8 mouse cellular contexts compared by ENCODE assay signal in the genomic region with DNA sequence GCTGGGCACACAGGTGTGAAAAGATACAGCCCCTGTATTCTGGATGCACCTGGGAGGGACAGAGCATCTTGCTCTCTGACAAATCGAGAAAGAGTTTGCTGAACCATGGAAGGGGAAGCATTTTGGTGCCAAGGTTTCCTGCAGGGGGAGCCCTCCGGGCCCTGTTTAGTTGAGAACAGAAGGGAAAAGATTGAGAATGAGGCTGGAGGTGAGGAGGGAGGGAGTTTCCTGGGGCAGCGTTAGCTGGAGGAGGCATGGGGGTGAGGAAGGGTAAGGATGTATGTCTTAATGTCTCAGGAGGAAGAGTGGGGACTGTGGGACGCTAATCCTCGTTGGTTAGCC. TPM values are rescaled to one million over a fixed set of nuclear protein-coding genes. Genes with fewer than 3 reads are reported as not detected.
DNase-seq lines count a peak whose midpoint lies in the region; ATAC-seq and TF ChIP-seq lines count a peak whose summit lies in the region.
"Had no signal": no experiment of that assay in that cellular context is flagged by ENCODE, and none has a peak within 500 bp of the region (broad histone marks: within the 10 kb centered on the region; RNA-seq: fewer than 3 reads in every experiment).

No protein-coding gene starts in this region.

- peak overlapping the region; percentile 27 for H3K4me2 ChIP-seq in hindbrain, embryonic 16.5 days (ENCODE audit: low read length)
- H3K4me2 ChIP-seq: lung, embryonic 15.5 days had no signal

- no peaks in the 10 kb centered on the region for H3K9me3 ChIP-seq in hindbrain, embryonic 16.5 days (ENCODE audit: control insufficient read depth, low read length)
- H3K9me3 ChIP-seq: lung, embryonic 15.5 days had no signal

- ATAC-seq in hindbrain, embryonic 16.5 days: no peak
- no peak for ATAC-seq in erythroblast, adult 5-6 weeks (replicated peaks; ENCODE audit: low FRiP score, poor library complexity, severe bottlenecking)

- H3K4me1 ChIP-seq in hindbrain, embryonic 16.5 days (ENCODE audit: control insufficient read depth, insufficient read depth, low read depth, low read length): peaks cover 9% of the 10 kb centered on the region
- H3K4me1 ChIP-seq in small intestine, adult 2 months (ENCODE audit: control insufficient read depth, insufficient read depth, insufficient read length, low read length): no peaks in the 10 kb centered on the region

- no peaks in the 10 kb centered on the region for H3K36me3 ChIP-seq in hindbrain, embryonic 16.5 days (ENCODE audit: control insufficient read depth, insufficient read depth, low read length)
- no peaks in the 10 kb centered on the region for H3K36me3 ChIP-seq in small intestine, adult 2 months (ENCODE audit: control insufficient read depth, insufficient read depth, low read length)
- H3K36me3 ChIP-seq: lung, embryonic 15.5 days had no signal

- no peak for TF ChIP-seq POLR2A in small intestine, adult 2 months (IDR thresholded peaks at IDR 0.05; ENCODE audit: low read depth, low read length)

- TF ChIP-seq CTCF in small intestine, adult 2 months (IDR thresholded peaks at IDR 0.05; ENCODE audit: extremely low read depth, insufficient read length, insufficient replicate concordance, low read depth, low read length): peak; percentile 7; the same call in 1 of the 2 replicates

- DNase-seq in urinary bladder, postnatal 14 days (ENCODE audit: low spot score): peak; percentile 13
- no peak for DNase-seq in urinary bladder, postnatal 36 days (ENCODE audit: low spot score in 2 of 2)
- DNase-seq in embryo, embryonic 11 days: peak; percentile 82
- peak; percentile 2 for DNase-seq in lung, postnatal 25 days (ENCODE audit: low spot score)

- 3% methylated on average over 5 of the region's 5 CpGs for WGBS in hindbrain, embryonic 16.5 days
- WGBS in small intestine, adult 2 months: 9% methylated on average over 5 of the region's 5 CpGs

- H3K27me3 ChIP-seq in hindbrain, embryonic 16.5 days (replicated peaks; ENCODE audit: control insufficient read depth, insufficient read depth, low read length): peaks cover 2% of the 10 kb centered on the region; the same call in 1 of the 2 replicates
- no peaks in the 10 kb centered on the region for H3K27me3 ChIP-seq in small intestine, adult 2 months (ENCODE audit: control insufficient read depth, insufficient read depth, low read length)
- H3K27me3 ChIP-seq: lung, embryonic 15.5 days had no signal

- peak overlapping the region; percentile 29 for H3K9ac ChIP-seq in hindbrain, embryonic 16.5 days (ENCODE audit: low read depth, low read length)
- H3K9ac ChIP-seq: lung, embryonic 15.5 days had no signal

- H3K4me3 ChIP-seq in hindbrain, embryonic 16.5 days (ENCODE audit: low read length): no peak overlapping the region
- H3K4me3 ChIP-seq in small intestine, adult 2 months (ENCODE audit: low read depth, low read length): no peak overlapping the region
- H3K4me3 ChIP-seq: lung, embryonic 15.5 days had no signal

- H3K27ac ChIP-seq in hindbrain, embryonic 16.5 days (ENCODE audit: low read depth, low read length): no peak overlapping the region
- H3K27ac ChIP-seq in small intestine, adult 2 months (ENCODE audit: insufficient read depth, low read depth, low read length): no peak overlapping the region
- H3K27ac ChIP-seq: lung, embryonic 15.5 days had no signal

RNA-seq across cellular contexts. Expression of gene Bub3, which starts 38.4 kb away (rescaled TPM):
- polyA plus RNA-seq in hindbrain, embryonic 16.5 days (2015; fragmentation: Nextera tagmentation; extraction: Ambion mirVana): 149 and 162 TPM in 2 replicates
- polyA plus RNA-seq in small intestine, adult 2 months (2012; rRNA removed): 16.5 and 30.5 TPM in 2 replicates
- total RNA-seq in erythroblast, adult 5-6 weeks (2015; ENCODE audit: low replicate concordance): 44.7 and 58.2 TPM in 2 replicates
- 30.2 and 31.6 TPM in 2 replicates for total RNA-seq in erythroblast, adult 5-6 weeks (2017; ENCODE audit: low replicate concordance)

RNA-seq across cellular contexts. Expression of gene Hmx2, which starts 49.9 kb away (rescaled TPM):
- 1.1 and 1.3 TPM in 2 replicates for polyA plus RNA-seq in hindbrain, embryonic 16.5 days (2015; fragmentation: Nextera tagmentation; extraction: Ambion mirVana)
- polyA plus RNA-seq in small intestine, adult 2 months (2012; rRNA removed): 0.52 and 1.2 TPM in 2 replicates
- total RNA-seq in erythroblast, adult 5-6 weeks (2015; ENCODE audit: low replicate concordance): not detected in 2 replicates
- not detected in 2 replicates for total RNA-seq in erythroblast, adult 5-6 weeks (2017; ENCODE audit: low replicate concordance)
- polyA plus RNA-seq: lung, embryonic 15.5 days had no signal

RNA-seq across cellular contexts. Expression of gene Hmx3, which starts 55.8 kb away (rescaled TPM):
- polyA plus RNA-seq in hindbrain, embryonic 16.5 days (2015; fragmentation: Nextera tagmentation; extraction: Ambion mirVana): 0.84 and 0.99 TPM in 2 replicates
- 2.4 and 4.6 TPM in 2 replicates for polyA plus RNA-seq in small intestine, adult 2 months (2012; rRNA removed)
- total RNA-seq in erythroblast, adult 5-6 weeks (2015; ENCODE audit: low replicate concordance): not detected in 2 replicates
- not detected in 2 replicates for total RNA-seq in erythroblast, adult 5-6 weeks (2017; ENCODE audit: low replicate concordance)
- polyA plus RNA-seq: lung, embryonic 15.5 days had no signal

Comparison
In these comparisons a context has a peak if more than half of its experiments do, and no peak if none do; other contexts are left out.
1. DNase-seq: peak in urinary bladder, postnatal 14 days (single experiment), embryo, embryonic 11 days (single experiment) and lung, postnatal 25 days (single experiment); none in urinary bladder, postnatal 36 days (0 of 2).